9 mouse cellular contexts compared by ENCODE assay signal in genomic region chr15:12439351-12439751, GRCm38 (mm10).
DNase-seq lines count a peak whose midpoint lies in the region; ATAC-seq and TF ChIP-seq lines count a peak whose summit lies in the region.
"Had no signal": no experiment of that assay in that cellular context is flagged by ENCODE, and none has a peak within 500 bp of the region (broad histone marks: within the 10 kb centered on the region; RNA-seq: fewer than 3 reads in every experiment).

No protein-coding gene starts in this region.

- peak; percentile 14 to 21 for DNase-seq in cerebellum, postnatal 14 days
- DNase-seq in cerebellum, adult 11 months = no peak
- DNase-seq in thymus, postnatal 4 days = peak; percentile 28
- no peak for DNase-seq in thymus, postnatal 10 days (ENCODE audit: low spot score in 2 of 2)
- peak; percentile 31 to 63 for DNase-seq in lung, adult 18-20 months
- DNase-seq in stomach, postnatal 0 days (ENCODE audit: low spot score) = peak; percentile 48
- DNase-seq in layer of hippocampus, postnatal 10 days (ENCODE audit: low spot score in 2 of 2) = no peak

- H3K4me1 ChIP-seq in stomach, postnatal 0 days (replicated peaks; ENCODE audit: control insufficient read depth, insufficient read depth) = no peaks in the 10 kb centered on the region

- H3K4me2 ChIP-seq in stomach, postnatal 0 days (replicated peaks; ENCODE audit: low read depth) = no peak overlapping the region
- H3K4me2 ChIP-seq: hindbrain, embryonic 14.5 days had no signal

- no peaks in the 10 kb centered on the region for H3K27me3 ChIP-seq in stomach, postnatal 0 days (ENCODE audit: control insufficient read depth, insufficient read depth, low read length)

- no peaks in the 10 kb centered on the region for H3K36me3 ChIP-seq in stomach, postnatal 0 days (ENCODE audit: control insufficient read depth, insufficient read depth, low read length)

- peak overlapping the region; percentile 50 for H3K27ac ChIP-seq in stomach, postnatal 0 days (replicated peaks)
- H3K27ac ChIP-seq: hindbrain, embryonic 14.5 days had no signal

- peak; percentile 60 for ATAC-seq in stomach, postnatal 0 days (ENCODE audit: low FRiP score, low TSS enrichment)
- ATAC-seq in erythroid progenitor cell, adult 5-6 weeks (replicated peaks; ENCODE audit: low FRiP score, poor library complexity, severe bottlenecking) = no peak

- H3K9ac ChIP-seq in stomach, postnatal 0 days (ENCODE audit: low read length) = no peak overlapping the region
- H3K9ac ChIP-seq: hindbrain, embryonic 14.5 days had no signal

- no peak overlapping the region for H3K4me3 ChIP-seq in stomach, postnatal 0 days (ENCODE audit: low read depth, low read length)

- 24% methylated on average over 6 of the region's 6 CpGs for WGBS in stomach, postnatal 0 days

- peak; percentile 32 for TF ChIP-seq EP300 in stomach, postnatal 0 days (optimal IDR thresholded peaks at IDR 0.05)

- no peaks in the 10 kb centered on the region for H3K9me3 ChIP-seq in stomach, postnatal 0 days (ENCODE audit: control insufficient read depth, low read length)

- TF ChIP-seq CTCF in stomach, postnatal 0 days (IDR thresholded peaks at IDR 0.05; ENCODE audit: low read depth) = no peak

Comparison
In these comparisons a context has a peak if more than half of its experiments do, and no peak if none do; other contexts are left out.
1. DNase-seq: peak in cerebellum, postnatal 14 days (2 of 2), thymus, postnatal 4 days (single experiment), lung, adult 18-20 months (2 of 2) and stomach, postnatal 0 days (single experiment); none in cerebellum, adult 11 months (single experiment), thymus, postnatal 10 days (0 of 2) and layer of hippocampus, postnatal 10 days (0 of 2).